21 mouse cellular contexts compared by ENCODE assay signal in the genomic region with DNA sequence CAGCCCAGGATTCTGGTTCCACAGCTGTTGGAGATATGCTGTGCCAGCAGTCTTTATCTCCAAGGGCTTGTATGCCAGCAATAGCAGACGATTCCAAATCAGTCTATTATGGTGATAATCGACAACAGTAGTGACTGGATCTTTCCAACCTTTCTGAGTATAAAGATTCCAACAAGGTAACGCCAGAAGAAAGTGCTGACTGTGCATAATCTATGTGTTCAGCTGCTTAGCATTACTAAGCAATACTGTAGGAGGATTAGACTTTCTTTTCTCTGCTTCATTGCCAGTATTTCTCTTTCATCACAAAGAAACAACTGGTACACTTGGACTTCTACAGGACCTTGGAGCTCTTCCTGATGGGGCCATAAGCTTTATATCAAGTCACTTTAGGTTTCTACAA. TPM values are rescaled to one million over a fixed set of nuclear protein-coding genes. Genes with fewer than 3 reads are reported as not detected.
"Had no signal": no experiment of that assay in that cellular context is flagged by ENCODE, and none has a peak within 500 bp of the region (broad histone marks: within the 10 kb centered on the region; RNA-seq: fewer than 3 reads in every experiment).

No protein-coding gene starts in this region.

- H3K27me3 ChIP-seq: neural tube, embryonic 13.5 days; neural tube, embryonic 15.5 days; stomach, embryonic 15.5 days had no signal

- H3K4me2 ChIP-seq: neural tube, embryonic 13.5 days; neural tube, embryonic 15.5 days; stomach, embryonic 15.5 days had no signal

- H3K4me1 ChIP-seq: neural tube, embryonic 13.5 days; neural tube, embryonic 15.5 days; stomach, embryonic 15.5 days had no signal

- H3K27ac ChIP-seq: neural tube, embryonic 13.5 days; neural tube, embryonic 15.5 days; stomach, embryonic 15.5 days; stomach, postnatal 0 days had no signal

- H3K36me3 ChIP-seq: neural tube, embryonic 13.5 days; neural tube, embryonic 15.5 days; stomach, embryonic 15.5 days had no signal

- H3K4me3 ChIP-seq: neural tube, embryonic 13.5 days; neural tube, embryonic 15.5 days; stomach, embryonic 15.5 days had no signal

- H3K9me3 ChIP-seq: neural tube, embryonic 13.5 days; neural tube, embryonic 15.5 days; stomach, embryonic 15.5 days had no signal

- DNase-seq: retina, postnatal 1 day; right cerebral cortex, adult 18-20 months; right cerebral cortex, postnatal 14 days; right cerebral cortex, postnatal 25 days; right cerebral cortex, postnatal 4 days; spleen, adult 18-20 months; thymus, adult 18-20 months; thymus, adult 2 months; thymus, postnatal 14 days; thymus, postnatal 25 days; thymus, postnatal 36 days; thymus, postnatal 4 days had no signal

- H3K9ac ChIP-seq: neural tube, embryonic 13.5 days; neural tube, embryonic 15.5 days; stomach, embryonic 15.5 days had no signal

RNA-seq across cellular contexts. Expression of a gene that starts 27.9 kb away (rescaled TPM):
- total RNA-seq: neutrophil, adult 5-6 weeks had no signal
- polyA plus RNA-seq: neural tube, embryonic 13.5 days; neural tube, embryonic 15.5 days; small intestine, adult 2 months; spleen, adult 2 months; stomach, embryonic 15.5 days; stomach, postnatal 0 days; testis, adult 2 months; thymus, adult 2 months had no signal

RNA-seq across cellular contexts. Expression of a gene that starts 57.4 kb away (rescaled TPM):
- polyA plus RNA-seq: neural tube, embryonic 14.5 days had no signal
